Mouse (Mus musculus) layer of hippocampus, adult 2 months (tissue): Measurements from ENCODE around the gene Mrps15. TPM values are rescaled to one million over a fixed set of nuclear protein-coding genes. Genes with fewer than 3 reads are reported as not detected.

ENCODE experiments used
- DNase-seq, 2 experiments: peaks; one replicate each; pipeline ENCODE4 v3.0.0; 2022; ENCODE audit warnings: low spot score in 2 of 2
- H3K27ac ChIP-seq: fragments of 200-600 bp; 2 replicates; pipeline ENCODE4 v1.8.1; 2022
- H3K4me3 ChIP-seq: fragments of 200-600 bp; 2 replicates; pipeline ENCODE4 v1.8.1; 2022; ENCODE audit warnings: mild to moderate bottlenecking
- CTCF ChIP-seq: fragments of 200-600 bp; conservative IDR thresholded peaks from 2 replicates; pipeline ENCODE4 v1.8.1; 2022; ENCODE audit warnings: antibody characterized with exemption, mild to moderate bottlenecking, moderate library complexity
- total RNA-seq, 2 experiments: library from RNA; stranded (reverse); gene quantifications; 2 replicates each; pipeline ENCODE4 v1.2.3; 2021

The Mrps15 gene
- total RNA-seq, 2 experiments from 2014 or later = 46.2 to 48.6 TPM

GRCm38 (mm10) chr4:126057207-126058133 is 10.7 kb downstream of the Mrps15 start:
- Histone ChIP-seq H3K27ac (no peak overlapping the region), H3K4me3 (peak overlapping the region; percentile 85)
- no peak for TF ChIP-seq CTCF
- no peak for DNase-seq

GRCm38 (mm10) chr4:126058134-126058996 is 11.6 kb downstream of the Mrps15 start, which contains the start of gene Oscp1:
Gene Oscp1 (plus strand): TSS chr4:126058565.
- peak within 1 kb of the TSS; percentile 90 for H3K27ac ChIP-seq
- TF ChIP-seq CTCF = no peak
- DNase-seq = peak; percentile 90 to 94
- peak within 1 kb of the TSS; percentile 85 for H3K4me3 ChIP-seq

GRCm38 (mm10) chr4:126058997-126059362 is 12.3 kb downstream of the Mrps15 start:
- peak; percentile 73 to 75 for DNase-seq
- TF ChIP-seq CTCF = no peak
- Histone ChIP-seq H3K4me3 (peak overlapping the region; percentile 85), H3K27ac (peak overlapping the region; percentile 90)

GRCm38 (mm10) chr4:126062856-126063255 is 16.1 kb downstream of the Mrps15 start:
- H3K27ac ChIP-seq = peak overlapping the region; percentile 86
- H3K4me3 ChIP-seq = no peak overlapping the region
- DNase-seq = peak in 1 of 2 experiments; percentile 31
- peak; percentile 78 for TF ChIP-seq CTCF

GRCm38 (mm10) chr4:126065241-126065640 is 18.5 kb downstream of the Mrps15 start:
- no peak overlapping the region for H3K4me3 ChIP-seq
- TF ChIP-seq CTCF = no peak
- DNase-seq = peak; percentile 39 to 63
- peak overlapping the region; percentile 73 for H3K27ac ChIP-seq

- DNase-seq = no peak
- Histone ChIP-seq H3K27ac (peak overlapping the region; percentile 49), H3K4me3 (no peak overlapping the region)
- TF ChIP-seq CTCF = no peak
Observed at GRCm38 (mm10) chr4:126067401-126068077, 20.8 kb downstream of the Mrps15 start.

- DNase-seq = no peak
- no peak for TF ChIP-seq CTCF
- Histone ChIP-seq H3K27ac (no peak overlapping the region), H3K4me3 (no peak overlapping the region)
Observed at GRCm38 (mm10) chr4:126068842-126069241, 22.1 kb downstream of the Mrps15 start.

GRCm38 (mm10) chr4:126077833-126078232 is 31.1 kb downstream of the Mrps15 start:
- DNase-seq = no peak
- H3K27ac ChIP-seq = no peak overlapping the region
- no peak for TF ChIP-seq CTCF
- no peak overlapping the region for H3K4me3 ChIP-seq

GRCm38 (mm10) chr4:126079266-126079665 is 32.5 kb downstream of the Mrps15 start:
- Histone ChIP-seq H3K27ac (no peak overlapping the region), H3K4me3 (no peak overlapping the region)
- no peak for DNase-seq
- no peak for TF ChIP-seq CTCF

- DNase-seq = no peak
- no peak for TF ChIP-seq CTCF
- no peak overlapping the region for H3K27ac ChIP-seq
- no peak overlapping the region for H3K4me3 ChIP-seq
Observed at GRCm38 (mm10) chr4:126081601-126082000, 34.9 kb downstream of the Mrps15 start.

GRCm38 (mm10) chr4:126083021-126083420 is 36.3 kb downstream of the Mrps15 start:
- Histone ChIP-seq H3K4me3 (no peak overlapping the region), H3K27ac (no peak overlapping the region)
- no peak for DNase-seq
- no peak for TF ChIP-seq CTCF

GRCm38 (mm10) chr4:126084382-126084781 is 37.7 kb downstream of the Mrps15 start:
- no peak for TF ChIP-seq CTCF
- no peak for DNase-seq
- no peak overlapping the region for H3K4me3 ChIP-seq

More at GRCm38 (mm10) chr4:126084382-126084781, 37.7 kb downstream of the Mrps15 start:
- no peak overlapping the region for H3K27ac ChIP-seq
